Mouse (Mus musculus) kidney, embryonic 15.5 days (tissue): ENCODE measurements around the gene Kansl1l. TPM values are rescaled to one million over a fixed set of nuclear protein-coding genes. Genes with fewer than 3 reads are reported as not detected.

Experiments
- ATAC-seq: fragments of 200-750 bp; cut with Nextera tagmentation; replicated peaks from 2 replicates; pipeline ENCODE4 v1.8.0; 2017; ENCODE audit warnings: moderate TSS enrichment; ENCODE audit not compliant: low FRiP score
- H3K27ac ChIP-seq: fragments of 300-500 bp; sonication (generic); 2 replicates; pipeline ENCODE4 v1.5.1; 2015; ENCODE audit warnings: mild to moderate bottlenecking, inconsistent platforms
- H3K27me3 ChIP-seq: fragments of 300-500 bp; sonication (generic); 2 replicates; pipeline ENCODE4 v1.6.1; 2015; ENCODE audit warnings: inconsistent platforms
- H3K36me3 ChIP-seq: fragments of 300-500 bp; sonication (generic); 2 replicates; pipeline ENCODE4 v1.6.1; 2015; ENCODE audit warnings: inconsistent platforms
- H3K4me1 ChIP-seq: fragments of 300-500 bp; sonication (generic); 2 replicates; pipeline ENCODE4 v1.6.1; 2015; ENCODE audit warnings: inconsistent platforms
- H3K4me2 ChIP-seq: fragments of 300-500 bp; sonication (generic); 2 replicates; pipeline ENCODE4 v1.6.1; 2015; ENCODE audit warnings: moderate library complexity, mild to moderate bottlenecking, inconsistent platforms
- H3K4me3 ChIP-seq: fragments of 300-500 bp; sonication (generic); replicated peaks from 2 replicates; pipeline ENCODE4 v1.5.1; 2015; ENCODE audit warnings: mild to moderate bottlenecking, inconsistent platforms
- H3K9ac ChIP-seq: fragments of 300-500 bp; sonication (generic); 2 replicates; pipeline ENCODE4 v1.6.1; 2015; ENCODE audit warnings: mild to moderate bottlenecking, inconsistent platforms
- H3K9me3 ChIP-seq: fragments of 300-500 bp; sonication (generic); replicated peaks from 2 replicates; pipeline ENCODE4 v1.6.1; 2016; ENCODE audit warnings: inconsistent platforms
- WGBS: fragments of 180-500 bp; shearing (Covaris S2); methylation state at CpG from one replicate; pipeline ENCODE4 v1.1.7; 2015; ENCODE audit warnings: mixed read lengths; 5-methylcytosine and 5-hydroxymethylcytosine counted together
- polyA plus RNA-seq: library from polyadenylated mRNA; unstranded; fragments of >200 nt; fragmentation: Nextera tagmentation; extraction: Ambion mirVana; gene quantifications from 2 replicates; pipeline ENCODE4 v1.2.1, GENCODE M21; 2015

Gene Kansl1l
- polyA plus RNA-seq, 1 experiment from 2014 or later: 20.1 TPM

DNA sequence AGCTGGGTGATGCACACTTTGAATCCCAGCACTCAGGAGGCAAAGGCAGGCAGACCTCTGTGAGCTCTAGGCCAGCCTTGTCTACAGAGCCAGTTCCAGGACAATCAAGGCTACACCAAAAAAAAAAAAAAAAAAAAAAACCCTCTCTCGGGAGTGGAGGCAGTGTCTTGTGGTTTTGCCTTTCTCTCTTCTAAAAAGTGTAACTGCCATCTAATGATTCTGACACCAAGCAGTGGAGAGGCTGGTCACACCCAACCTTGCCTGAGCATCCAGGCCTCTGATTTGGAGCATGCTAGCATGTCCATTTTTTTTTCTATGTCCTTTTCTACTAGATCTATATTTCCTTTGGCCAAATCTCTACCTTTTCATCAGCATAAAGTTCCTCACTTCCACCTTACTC, 21.8 kb upstream of the Kansl1l start:
- no peak for ATAC-seq
- Histone ChIP-seq H3K9ac (no peak overlapping the region), H3K4me2 (no peak overlapping the region), H3K36me3 (peaks cover 36% of the 10 kb centered on the region), H3K4me3 (no peak overlapping the region), H3K4me1 (peaks cover 8% of the 10 kb centered on the region; the same call in 1 of the 2 replicates), H3K9me3 (no peaks in the 10 kb centered on the region), H3K27ac (no peak overlapping the region), H3K27me3 (no peaks in the 10 kb centered on the region)
- WGBS: 55% methylated on average over 1 of the region's 1 CpGs

- Histone ChIP-seq H3K27ac (no peak overlapping the region), H3K36me3 (peaks cover 36% of the 10 kb centered on the region)
Measured at GRCm38 (mm10) chr1:66838184-66839042, 21.1 kb upstream of the Kansl1l start.

GRCm38 (mm10) chr1:66837207-66837606, 19.8 kb upstream of the Kansl1l start:
- 74% methylated on average over 3 of the region's 3 CpGs for WGBS
- no peak for ATAC-seq
- peak overlapping the region; percentile 11; the same call in 1 of the 2 replicates for H3K27ac ChIP-seq

More at GRCm38 (mm10) chr1:66838184-66839042, 21.1 kb upstream of the Kansl1l start:
- no peak overlapping the region for H3K9ac ChIP-seq
- WGBS: 54% methylated on average over 16 of the region's 16 CpGs
- peaks cover 10% of the 10 kb centered on the region for H3K4me1 ChIP-seq
- 0 out of 2 replicates have a peak overlapping the region, but pooled peaks have one; percentile 7 for H3K4me2 ChIP-seq
- peak overlapping the region; percentile 22 for H3K4me3 ChIP-seq
- H3K27me3 ChIP-seq: no peaks in the 10 kb centered on the region
- ATAC-seq: peak; percentile 38; the same call in 1 of the 2 replicates
- H3K9me3 ChIP-seq: no peaks in the 10 kb centered on the region

DNA sequence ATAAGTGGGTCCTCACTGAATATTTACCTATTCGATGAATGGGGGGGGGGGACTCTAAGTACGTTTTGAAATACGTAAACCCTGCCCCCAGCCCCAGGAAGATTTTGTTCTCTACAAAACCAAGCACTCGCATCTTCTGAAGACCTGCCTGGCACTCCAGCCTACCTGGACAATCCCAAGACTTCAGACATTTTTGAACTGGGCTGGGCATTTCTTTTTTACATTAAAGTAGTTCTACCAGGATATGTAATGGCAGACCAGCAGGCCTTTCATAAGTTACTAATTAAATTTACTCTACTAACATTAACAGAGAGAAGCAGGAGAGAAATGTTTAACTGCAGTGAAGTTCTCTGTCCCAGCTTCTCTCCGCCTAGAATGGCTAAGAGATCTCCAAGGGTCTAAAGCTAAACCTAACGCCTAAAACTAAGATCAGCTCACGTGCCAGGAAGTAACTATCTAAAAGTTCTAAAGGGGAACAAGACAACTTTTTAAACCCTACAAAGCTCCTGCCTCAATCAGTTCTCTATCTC, 15.3 kb upstream of the Kansl1l start:
- Histone ChIP-seq H3K4me3 (no peak overlapping the region), H3K4me1 (peaks cover 23% of the 10 kb centered on the region), H3K27ac (peak overlapping the region; percentile 82), H3K9me3 (no peaks in the 10 kb centered on the region), H3K36me3 (peaks cover 20% of the 10 kb centered on the region; the same call in 1 of the 2 replicates), H3K27me3 (no peaks in the 10 kb centered on the region), H3K4me2 (0 out of 2 replicates have a peak overlapping the region, but pooled peaks have one; percentile 7), H3K9ac (no peak overlapping the region)
- peak; percentile 59 for ATAC-seq
- 72% methylated on average over 7 of the region's 7 CpGs for WGBS

More at GRCm38 (mm10) chr1:66837207-66837606, 19.8 kb upstream of the Kansl1l start:
- no peaks in the 10 kb centered on the region for H3K27me3 ChIP-seq
- no peaks in the 10 kb centered on the region for H3K9me3 ChIP-seq
- peaks cover 20% of the 10 kb centered on the region for H3K4me1 ChIP-seq
- H3K9ac ChIP-seq: no peak overlapping the region
- H3K36me3 ChIP-seq: peaks cover 28% of the 10 kb centered on the region
- H3K4me2 ChIP-seq: no peak overlapping the region
- no peak overlapping the region for H3K4me3 ChIP-seq

GRCm38 (mm10) chr1:66831824-66832600, 14.7 kb upstream of the Kansl1l start:
- Histone ChIP-seq H3K4me1 (peaks cover 21% of the 10 kb centered on the region), H3K4me2 (0 out of 2 replicates have a peak overlapping the region, but pooled peaks have one; percentile 7), H3K9me3 (no peaks in the 10 kb centered on the region), H3K27ac (peak overlapping the region; percentile 82), H3K36me3 (peaks cover 20% of the 10 kb centered on the region; the same call in 1 of the 2 replicates), H3K27me3 (no peaks in the 10 kb centered on the region), H3K9ac (no peak overlapping the region), H3K4me3 (no peak overlapping the region)
- WGBS: 43% methylated on average over 9 of the region's 9 CpGs
- ATAC-seq: peak; percentile 63

GRCm38 (mm10) chr1:66829400-66830080, 12.2 kb upstream of the Kansl1l start:
- Histone ChIP-seq H3K27me3 (no peaks in the 10 kb centered on the region), H3K36me3 (peaks cover 11% of the 10 kb centered on the region; the same call in 1 of the 2 replicates), H3K4me2 (no peak overlapping the region), H3K9me3 (no peaks in the 10 kb centered on the region), H3K4me3 (no peak overlapping the region), H3K27ac (no peak overlapping the region), H3K9ac (no peak overlapping the region), H3K4me1 (peaks cover 21% of the 10 kb centered on the region)
- no peak for ATAC-seq
- 80% methylated on average over 9 of the region's 9 CpGs for WGBS

DNA sequence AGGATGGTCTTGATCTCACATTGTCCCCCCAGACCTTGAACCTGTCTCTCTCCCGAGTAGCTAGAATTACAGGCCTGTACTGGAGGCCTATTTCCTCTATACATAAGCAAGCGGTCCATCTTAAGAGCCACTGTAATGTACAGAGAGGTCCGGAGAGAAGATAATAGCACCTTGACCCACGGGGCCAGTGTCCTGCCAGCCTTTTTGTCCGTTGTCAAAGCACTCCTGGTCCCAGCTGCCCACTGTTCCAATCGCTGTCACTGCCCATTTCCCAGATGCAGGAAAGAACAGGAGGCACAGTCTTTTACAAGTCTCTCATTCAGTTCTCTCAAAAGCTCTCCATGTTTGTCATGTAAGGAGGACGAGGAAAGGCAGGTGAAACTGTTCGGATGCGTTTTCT, 4.6 kb upstream of the Kansl1l start:
- Histone ChIP-seq H3K9me3 (no peaks in the 10 kb centered on the region), H3K9ac (no peak overlapping the region), H3K4me2 (no peak overlapping the region), H3K27me3 (peaks cover 14% of the 10 kb centered on the region; the same call in 1 of the 2 replicates), H3K4me3 (no peak overlapping the region), H3K27ac (no peak overlapping the region), H3K4me1 (no peaks in the 10 kb centered on the region), H3K36me3 (no peaks in the 10 kb centered on the region)
- no peak for ATAC-seq
- WGBS: 81% methylated on average over 9 of the region's 9 CpGs

DNA sequence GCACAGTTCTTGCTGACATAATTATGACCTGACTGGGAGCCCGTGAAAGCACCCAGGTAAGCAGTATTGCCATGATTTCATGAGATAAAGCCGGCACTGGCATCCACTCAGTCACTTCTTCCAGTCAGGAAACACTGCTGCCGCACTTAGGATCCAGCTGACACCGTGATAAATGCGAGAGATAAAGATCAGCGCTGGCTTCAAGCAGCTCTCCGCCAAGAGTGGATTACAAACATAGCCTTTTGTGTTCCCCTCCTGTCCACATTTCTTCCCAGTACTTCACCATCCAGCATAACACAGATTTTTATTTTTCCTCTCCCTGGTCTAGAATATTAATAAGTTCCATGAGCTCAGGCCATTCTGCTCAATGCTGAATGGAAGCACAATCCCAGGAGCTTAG, 2.9 kb upstream of the Kansl1l start:
- 17% methylated on average over 7 of the region's 7 CpGs for WGBS
- Histone ChIP-seq H3K9me3 (no peaks in the 10 kb centered on the region), H3K9ac (no peak overlapping the region), H3K4me3 (no peak overlapping the region), H3K4me2 (no peak overlapping the region), H3K36me3 (no peaks in the 10 kb centered on the region), H3K27me3 (peaks cover 14% of the 10 kb centered on the region; the same call in 1 of the 2 replicates), H3K27ac (no peak overlapping the region), H3K4me1 (0 out of 2 replicates have a peak, but pooled peaks cover under 1% of the 10 kb centered on the region)
- no peak for ATAC-seq

DNA sequence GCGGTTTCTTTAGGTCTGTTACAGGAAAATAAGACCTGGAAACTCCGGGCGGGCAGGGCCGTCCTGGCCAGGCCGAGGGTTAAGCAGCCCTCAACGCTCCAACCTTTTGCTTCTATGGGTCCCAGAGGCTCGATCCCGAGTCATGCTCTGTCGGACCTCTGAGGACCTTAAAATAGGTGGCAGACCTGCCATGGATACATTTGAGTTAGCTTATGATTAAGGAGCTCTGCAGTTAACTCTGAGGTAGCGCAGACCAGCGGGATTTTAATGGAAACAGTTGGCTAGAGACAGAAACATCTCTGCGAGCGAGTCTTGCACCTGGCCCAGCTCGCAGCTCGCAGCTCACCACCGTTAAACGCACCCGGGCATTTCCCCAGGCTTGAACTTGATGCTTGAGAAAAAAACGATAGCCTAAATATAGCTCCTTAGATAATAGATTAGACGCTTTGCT, 528 bp upstream of the Kansl1l start:
- H3K9me3 ChIP-seq: no peaks in the 10 kb centered on the region
- WGBS: under 1% methylated on average over 20 of the region's 20 CpGs
- H3K27me3 ChIP-seq: peaks cover 14% of the 10 kb centered on the region; the same call in 1 of the 2 replicates

GRCm38 (mm10) chr1:66816837-66817452, 417 bp downstream of the Kansl1l start:
- peaks cover 14% of the 10 kb centered on the region; the same call in 1 of the 2 replicates for H3K27me3 ChIP-seq
- ATAC-seq: peak; percentile 92
- peak overlapping the region; percentile 66 for H3K4me2 ChIP-seq
- H3K36me3 ChIP-seq: no peaks in the 10 kb centered on the region
- peak overlapping the region; percentile 98 for H3K27ac ChIP-seq
- H3K9me3 ChIP-seq: no peaks in the 10 kb centered on the region
- under 1% methylated on average over 55 of the region's 63 CpGs for WGBS
- H3K4me3 ChIP-seq: peak overlapping the region; percentile 67
- H3K9ac ChIP-seq: peak overlapping the region; percentile 79
- H3K4me1 ChIP-seq: peaks cover 7% of the 10 kb centered on the region; the same call in 1 of the 2 replicates

More for the DNA sequence above, 528 bp upstream of the Kansl1l start:
- peak overlapping the region; percentile 56 for H3K9ac ChIP-seq
- H3K27ac ChIP-seq: peak overlapping the region; percentile 98
- peak overlapping the region; percentile 83 for H3K4me2 ChIP-seq
- peak overlapping the region; percentile 67 for H3K4me3 ChIP-seq
- H3K36me3 ChIP-seq: no peaks in the 10 kb centered on the region
- H3K4me1 ChIP-seq: peaks cover 7% of the 10 kb centered on the region; the same call in 1 of the 2 replicates
- ATAC-seq: peak; percentile 59
